7 mouse cellular contexts compared by ENCODE assay signal in the genomic region with DNA sequence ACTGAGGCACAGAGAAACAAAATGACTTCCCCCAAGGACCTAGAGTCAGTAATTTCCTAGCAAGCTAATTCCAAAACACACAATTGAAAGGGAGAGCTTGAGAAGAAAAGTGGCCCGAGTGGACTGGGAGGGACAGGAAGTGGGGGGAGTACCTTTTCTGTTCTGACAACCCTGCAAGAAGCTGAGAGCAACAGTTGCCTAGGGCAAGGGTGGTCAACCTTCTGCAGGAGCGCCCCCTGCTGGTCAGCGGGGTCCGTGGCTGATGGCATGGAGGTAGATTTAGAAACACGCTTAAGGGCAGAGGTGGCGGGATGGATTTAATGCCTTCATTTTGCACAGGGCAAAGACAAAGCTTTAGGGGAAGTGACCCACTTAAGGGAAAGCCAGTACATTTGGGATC. TPM values are rescaled to one million over a fixed set of nuclear protein-coding genes. Genes with fewer than 3 reads are reported as not detected.
DNase-seq lines count a peak whose midpoint lies in the region; ATAC-seq lines count a peak whose summit lies in the region.

No protein-coding gene starts in this region.

- 14% methylated on average over 6 of the region's 6 CpGs for WGBS in neural tube, embryonic 15.5 days

- peak; percentile 83 for DNase-seq in neural tube, embryonic 10.5 days (ENCODE audit: extremely low spot score, low spot score)
- peak; percentile 79 to 92 for DNase-seq in adrenal gland, adult (ENCODE audit: inconsistent age in 2 of 2, low spot score in 1 of 2)
- peak; percentile 80 for DNase-seq in embryo, embryonic 9.5 days (ENCODE audit: extremely low spot score)
- DNase-seq in kidney, adult 8-10 months = peak; percentile 62 to 88
- peak; percentile 36 to 55 for DNase-seq in lung, adult 18-20 months
- peak; percentile 77 for DNase-seq in right cerebral cortex, postnatal 4 days

- H3K27me3 ChIP-seq in neural tube, embryonic 15.5 days (replicated peaks) = peaks cover 12% of the 10 kb centered on the region; the same call in 1 of the 2 replicates

- H3K4me3 ChIP-seq in neural tube, embryonic 15.5 days (replicated peaks) = no peak overlapping the region

- H3K9ac ChIP-seq in neural tube, embryonic 15.5 days (replicated peaks) = no peak overlapping the region

- ATAC-seq in neural tube, embryonic 15.5 days (ENCODE audit: low FRiP score) = no peak

- no peaks in the 10 kb centered on the region for H3K9me3 ChIP-seq in neural tube, embryonic 15.5 days (replicated peaks)

- no peaks in the 10 kb centered on the region for H3K4me1 ChIP-seq in neural tube, embryonic 15.5 days

- H3K36me3 ChIP-seq in neural tube, embryonic 15.5 days = no peaks in the 10 kb centered on the region

- no peak overlapping the region for H3K27ac ChIP-seq in neural tube, embryonic 15.5 days (replicated peaks)

- no peak overlapping the region for H3K4me2 ChIP-seq in neural tube, embryonic 15.5 days

RNA-seq across cellular contexts. Expression of a gene that starts 9.1 kb away (rescaled TPM):
- polyA plus RNA-seq in neural tube, embryonic 15.5 days (2015; fragmentation: Nextera tagmentation; extraction: Ambion mirVana) = 0.14 and 0.18 TPM in 2 replicates

RNA-seq across cellular contexts. Expression of a gene that starts 15.2 kb away (rescaled TPM):
- 6.7 and 9.0 TPM in 2 replicates for polyA plus RNA-seq in neural tube, embryonic 15.5 days (2015; fragmentation: Nextera tagmentation; extraction: Ambion mirVana)
